Mouse (Mus musculus) CH12F3 (cell line): Measurements from ENCODE around the gene Dqx1.

Experiments
- in situ Hi-C: fragments of 300-500 bp; cut with MboI; formaldehyde crosslinking; loops from 2 replicates; pipeline ENCODE4 v1.14.3; 2020; ENCODE audit warnings: low sequenced_read_pairs

Gene Dqx1

DNA sequence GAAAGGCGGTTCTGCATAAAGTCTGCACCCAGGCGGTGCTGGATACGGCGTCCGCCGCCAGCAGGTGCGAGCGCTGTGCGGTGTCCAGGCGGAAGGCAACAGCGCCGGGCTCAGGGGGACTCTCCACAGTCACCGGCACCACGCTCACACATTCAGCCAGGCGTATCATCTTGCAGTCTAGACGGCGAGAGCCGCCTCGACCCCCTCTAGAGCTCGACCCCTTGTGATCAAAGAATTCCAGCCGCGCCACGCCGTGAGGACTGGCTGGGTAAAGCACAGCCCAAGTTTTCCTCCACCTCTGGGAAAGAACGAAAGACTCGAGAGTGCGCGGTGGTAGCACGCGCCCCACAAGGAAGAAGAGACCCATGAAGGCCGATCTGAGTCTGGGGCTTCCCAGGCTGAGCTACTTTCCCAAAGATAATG, 24.9 kb upstream of the Dqx1 start:
- in situ Hi-C loops: no loop called here

- in situ Hi-C loops: no loop called here
Measured at GRCm38 (mm10) chr6:83033249-83034185, 24.1 kb upstream of the Dqx1 start, which contains the start of the genes Dok1 and Loxl3. Dok1 (minus strand) TSS chr6:83033471. Loxl3 (plus strand) TSS chr6:83034173.

- in situ Hi-C loops: no loop called here
Measured at GRCm38 (mm10) chr6:83034463-83035055, 23.1 kb upstream of the Dqx1 start.

- in situ Hi-C loops: no loop called here
Measured at GRCm38 (mm10) chr6:83037188-83037587, 20.5 kb upstream of the Dqx1 start.

DNA sequence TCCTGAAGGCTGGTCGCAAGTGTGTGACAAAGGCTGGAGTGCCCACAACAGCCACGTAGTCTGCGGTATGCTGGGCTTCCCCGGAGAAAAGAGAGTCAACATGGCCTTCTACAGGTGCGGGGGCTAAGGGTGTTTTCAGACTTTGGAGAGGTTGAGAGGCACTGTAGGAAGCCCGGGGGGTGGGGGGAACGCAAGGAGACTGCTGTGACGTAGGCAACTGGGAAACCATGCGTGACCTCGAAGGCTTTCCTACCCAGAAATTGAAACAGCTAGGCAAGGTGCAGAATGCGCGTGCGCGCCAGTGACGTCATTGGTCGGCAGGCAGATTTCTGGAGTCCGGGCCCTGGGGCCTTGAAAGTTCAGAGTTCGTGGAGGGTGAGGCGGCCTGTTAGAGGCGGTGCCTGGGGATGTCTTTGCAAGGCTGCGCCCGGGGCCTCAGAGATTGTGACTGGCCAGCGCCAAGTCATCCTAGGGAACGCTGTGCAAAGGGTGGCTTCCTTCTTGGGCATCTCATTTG, 19.1 kb upstream of the Dqx1 start:
- in situ Hi-C loops: no loop called here

- in situ Hi-C loops: no loop called here
Measured at GRCm38 (mm10) chr6:83040601-83041000, 17.0 kb upstream of the Dqx1 start.

DNA sequence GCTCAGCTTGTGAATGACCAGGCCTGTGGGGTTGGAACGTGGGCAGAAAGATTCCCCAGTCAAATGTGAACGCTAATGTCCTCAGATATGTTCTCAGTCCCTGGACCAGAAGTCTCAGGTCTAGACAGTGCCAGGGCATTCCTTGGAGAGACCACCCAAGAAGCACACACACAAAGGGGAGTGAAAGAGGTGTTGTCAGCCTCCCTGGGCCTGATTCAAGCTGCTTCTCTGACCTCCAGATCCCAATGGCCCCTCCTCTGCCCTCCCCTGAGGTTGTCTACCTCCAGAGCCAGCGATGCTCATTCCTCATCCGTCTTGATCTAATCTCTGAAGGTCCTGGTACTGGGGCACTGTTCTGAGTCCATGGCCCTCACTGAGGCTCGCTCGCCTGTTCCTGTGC, 14.1 kb upstream of the Dqx1 start:
- in situ Hi-C loops: no loop called here

DNA sequence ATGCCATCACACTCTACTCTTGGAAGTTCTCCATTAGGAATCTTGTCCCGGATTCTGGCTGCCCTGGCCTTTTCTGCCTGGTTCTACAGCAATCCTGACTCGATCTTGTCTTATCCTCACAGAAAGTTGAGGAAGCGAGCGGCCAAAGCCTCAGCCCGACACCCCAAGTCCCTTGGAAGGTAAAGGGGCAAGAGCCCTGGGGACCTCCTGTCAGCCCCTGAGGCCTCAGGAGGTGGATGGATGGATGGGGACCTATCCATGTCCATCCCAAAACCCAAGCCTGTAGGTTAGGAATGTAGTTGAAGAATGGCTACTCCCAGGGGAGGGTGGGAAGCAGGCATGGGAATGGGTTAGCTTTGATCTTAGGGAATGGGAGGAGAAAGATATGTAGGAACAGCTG, 13.7 kb upstream of the Dqx1 start:
- in situ Hi-C loops: no loop called here

- in situ Hi-C loops: no loop called here
Measured at GRCm38 (mm10) chr6:83044742-83045141, 12.9 kb upstream of the Dqx1 start.

DNA sequence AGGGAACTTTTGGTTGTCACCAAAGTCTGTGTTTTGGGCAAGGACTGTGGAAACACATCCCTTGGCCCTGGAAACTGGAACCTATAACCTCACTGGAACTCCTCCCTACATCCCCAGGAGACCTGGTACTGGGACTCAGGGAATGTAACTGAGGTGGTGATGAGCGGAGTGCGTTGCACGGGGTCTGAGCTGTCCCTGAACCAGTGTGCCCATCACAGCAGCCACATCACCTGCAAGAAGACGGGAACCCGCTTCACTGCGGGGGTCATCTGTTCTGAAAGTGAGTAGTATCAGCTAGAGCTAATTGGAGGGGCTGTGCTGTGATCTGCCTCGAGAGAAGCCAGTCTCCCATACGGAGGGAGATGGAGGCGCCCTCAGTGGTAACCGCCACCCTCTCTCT, 8.3 kb upstream of the Dqx1 start:
- in situ Hi-C loops: no loop called here

DNA sequence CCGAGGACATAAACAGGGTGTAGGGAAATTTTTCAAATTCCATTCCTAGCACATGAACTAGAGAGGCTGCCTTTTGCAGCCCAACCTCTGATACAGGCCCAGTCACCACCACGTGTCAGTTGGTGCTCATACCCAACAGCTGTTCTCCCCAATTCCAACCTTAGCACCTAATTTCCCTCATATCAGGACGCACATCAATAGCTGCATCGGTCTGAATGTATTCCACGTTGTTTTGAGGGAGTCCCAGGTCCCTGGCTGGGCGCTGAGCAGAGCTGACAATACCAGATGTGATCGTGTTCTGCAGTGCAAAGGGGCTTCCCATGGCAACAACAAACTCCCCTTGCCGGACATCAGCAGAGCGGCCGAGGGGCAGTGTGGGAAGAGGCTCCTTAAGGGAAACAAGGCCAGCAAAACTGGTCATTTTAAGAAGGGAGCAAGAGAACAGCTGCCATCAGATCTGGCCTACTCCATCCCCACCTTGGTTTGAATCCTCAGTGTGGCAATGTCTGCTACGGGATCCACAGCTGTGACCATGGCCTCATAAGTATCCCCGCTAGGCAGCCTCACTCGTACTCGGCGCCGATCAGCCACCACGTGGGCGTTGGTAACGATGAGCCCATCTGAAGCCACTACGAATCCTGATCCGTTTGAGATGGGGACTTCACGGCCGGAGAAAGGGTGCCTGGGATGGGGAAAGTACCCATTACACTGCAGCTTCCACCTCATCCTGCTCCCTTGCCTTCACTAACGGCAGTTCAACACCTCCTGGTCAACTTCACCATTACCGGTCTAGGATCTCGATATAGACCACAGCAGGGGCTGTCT, 4.3 kb upstream of the Dqx1 start:
- in situ Hi-C loops: loop anchor here (10.0 kb wide), 1 partner anchor 49 kb away; no protein-coding TSS in a partner anchor

DNA sequence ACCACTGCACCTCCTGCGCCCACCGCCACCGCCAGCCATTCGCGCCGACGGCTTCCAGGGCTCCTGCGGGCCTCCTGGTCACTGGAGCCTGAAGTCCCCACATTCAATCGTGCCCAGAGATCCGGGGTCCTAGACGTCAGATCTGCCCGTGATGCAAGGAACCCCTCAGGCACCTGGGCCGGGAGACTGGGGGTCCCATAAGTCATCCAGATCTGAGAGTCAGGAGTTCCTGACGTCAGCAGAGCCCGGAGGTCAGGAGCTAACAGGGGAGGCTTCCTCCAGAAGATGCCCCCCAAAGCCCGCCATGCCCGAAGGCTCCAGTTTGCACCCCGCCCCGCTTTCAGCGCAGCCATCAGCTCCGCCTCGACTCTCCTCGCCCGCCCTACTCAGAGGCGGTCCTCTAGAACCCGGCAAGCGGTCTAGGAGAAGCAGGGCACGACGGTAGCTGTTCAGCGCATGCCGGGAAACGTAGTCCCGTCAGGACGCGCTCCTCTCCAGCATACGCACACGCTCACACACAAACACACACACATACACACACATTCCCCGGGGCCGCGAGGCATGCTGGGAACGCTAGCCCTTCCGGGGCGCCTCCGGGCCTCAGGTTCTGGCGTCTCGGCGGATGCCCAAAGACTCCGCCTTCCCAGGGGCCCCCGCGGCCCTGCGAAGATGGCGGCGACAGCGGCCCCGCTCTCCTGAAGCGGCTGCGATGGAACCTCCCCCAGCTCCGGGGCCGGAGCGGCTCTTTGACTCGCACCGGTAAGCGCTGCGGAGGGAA, 3.4 kb upstream of the Dqx1 start, which contains the start of gene Aup1:
Gene Aup1 (plus strand): TSS at position 448 of the 778 bp plus-strand sequence.
- in situ Hi-C loops: loop anchor here (10.0 kb wide), 1 partner anchor 49 kb away; no protein-coding TSS in a partner anchor

DNA sequence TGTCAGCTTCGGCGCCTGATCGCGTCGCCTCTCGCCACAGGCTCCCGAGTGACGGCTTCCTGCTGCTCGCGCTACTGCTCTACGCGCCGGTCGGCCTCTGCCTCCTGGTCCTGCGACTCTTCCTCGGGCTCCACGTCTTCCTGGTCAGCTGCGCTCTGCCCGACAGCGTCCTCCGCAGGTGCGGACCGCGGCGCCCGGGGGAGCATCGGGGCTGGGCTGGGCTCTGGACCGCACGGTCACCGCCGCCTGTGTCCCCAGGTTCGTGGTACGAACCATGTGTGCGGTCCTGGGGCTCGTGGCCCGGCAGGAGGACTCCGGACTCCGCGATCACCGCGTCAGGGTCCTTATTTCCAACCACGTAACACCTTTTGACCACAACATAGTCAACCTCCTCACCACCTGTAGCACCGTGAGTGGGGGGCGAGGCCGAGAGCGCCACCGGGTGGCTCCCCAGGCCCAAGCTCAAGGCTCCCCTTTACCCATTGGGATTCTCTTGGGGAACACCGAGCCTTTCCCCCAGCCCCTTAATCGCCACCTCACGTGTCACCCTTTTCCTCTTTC, 2.7 kb upstream of the Dqx1 start, which contains the start of gene Htra2:
Gene Htra2 (minus strand): TSS at position 403 of the 561 bp plus-strand sequence.
- in situ Hi-C loops: loop anchor here (10.0 kb wide), 1 partner anchor 50 kb away; no protein-coding TSS in a partner anchor

DNA sequence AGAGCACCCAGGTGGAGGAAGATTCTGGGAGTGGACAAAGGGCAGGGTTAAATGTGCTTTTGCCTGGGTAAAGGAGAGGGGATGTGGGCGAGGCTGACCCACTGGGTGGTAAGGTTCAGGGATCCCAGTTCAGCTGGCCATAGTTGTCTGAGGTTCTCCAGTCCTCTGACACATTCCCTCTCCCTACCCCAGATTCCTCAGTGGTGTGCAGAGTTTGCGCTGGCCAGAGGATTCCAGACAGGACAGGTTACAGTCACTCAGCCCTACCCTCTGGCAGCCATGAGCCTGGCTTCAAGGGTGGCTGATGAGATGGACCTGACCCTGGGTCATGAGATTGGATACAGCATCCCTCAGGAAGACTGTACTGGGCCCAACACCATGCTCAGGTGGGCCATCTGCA, 1.1 kb downstream of the Dqx1 start:
- in situ Hi-C loops: loop anchor here (10.0 kb wide), 1 partner anchor 54 kb away; no protein-coding TSS in a partner anchor

DNA sequence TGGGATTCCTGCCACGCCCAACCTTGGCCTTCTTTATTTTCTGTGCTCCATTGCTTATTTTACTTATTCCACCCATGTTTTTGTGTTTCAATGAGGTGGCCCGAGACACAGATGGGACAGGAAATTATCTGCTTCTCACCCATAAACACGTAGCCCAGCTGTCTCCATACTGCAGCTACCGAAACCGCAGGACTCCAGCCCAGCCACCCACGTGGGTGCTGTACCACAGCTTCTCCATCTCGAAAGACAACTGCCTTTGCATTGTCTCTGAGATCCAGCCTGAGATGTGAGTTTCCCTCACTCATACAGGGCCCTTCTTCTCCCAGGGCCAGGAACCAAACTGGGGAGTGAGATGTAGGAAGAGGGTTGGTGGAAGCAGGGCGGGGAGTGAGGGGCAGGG, 8.4 kb downstream of the Dqx1 start:
- in situ Hi-C loops: no loop called here

- in situ Hi-C loops: no loop called here
Measured at GRCm38 (mm10) chr6:83066441-83066840, 8.8 kb downstream of the Dqx1 start.

DNA sequence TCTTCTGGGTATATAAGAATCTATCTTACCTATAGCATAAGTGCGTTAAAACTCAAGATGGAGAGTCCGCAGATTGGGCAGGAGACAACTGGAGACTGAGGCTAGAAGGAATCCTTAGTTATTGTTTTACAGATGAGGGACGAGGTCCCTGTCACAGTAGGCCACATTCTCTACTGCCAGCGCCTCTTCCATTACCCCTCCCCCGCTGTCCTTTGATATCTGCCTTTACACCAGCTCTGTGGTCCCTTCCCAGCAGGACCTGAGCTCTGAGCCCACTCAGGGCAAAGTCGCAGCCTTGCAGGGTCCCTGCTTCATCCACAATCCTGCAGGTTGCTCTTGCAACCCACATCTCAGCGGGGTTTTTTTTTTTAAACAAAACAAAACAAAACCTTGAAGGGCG, 10.6 kb downstream of the Dqx1 start:
- in situ Hi-C loops: no loop called here

DNA sequence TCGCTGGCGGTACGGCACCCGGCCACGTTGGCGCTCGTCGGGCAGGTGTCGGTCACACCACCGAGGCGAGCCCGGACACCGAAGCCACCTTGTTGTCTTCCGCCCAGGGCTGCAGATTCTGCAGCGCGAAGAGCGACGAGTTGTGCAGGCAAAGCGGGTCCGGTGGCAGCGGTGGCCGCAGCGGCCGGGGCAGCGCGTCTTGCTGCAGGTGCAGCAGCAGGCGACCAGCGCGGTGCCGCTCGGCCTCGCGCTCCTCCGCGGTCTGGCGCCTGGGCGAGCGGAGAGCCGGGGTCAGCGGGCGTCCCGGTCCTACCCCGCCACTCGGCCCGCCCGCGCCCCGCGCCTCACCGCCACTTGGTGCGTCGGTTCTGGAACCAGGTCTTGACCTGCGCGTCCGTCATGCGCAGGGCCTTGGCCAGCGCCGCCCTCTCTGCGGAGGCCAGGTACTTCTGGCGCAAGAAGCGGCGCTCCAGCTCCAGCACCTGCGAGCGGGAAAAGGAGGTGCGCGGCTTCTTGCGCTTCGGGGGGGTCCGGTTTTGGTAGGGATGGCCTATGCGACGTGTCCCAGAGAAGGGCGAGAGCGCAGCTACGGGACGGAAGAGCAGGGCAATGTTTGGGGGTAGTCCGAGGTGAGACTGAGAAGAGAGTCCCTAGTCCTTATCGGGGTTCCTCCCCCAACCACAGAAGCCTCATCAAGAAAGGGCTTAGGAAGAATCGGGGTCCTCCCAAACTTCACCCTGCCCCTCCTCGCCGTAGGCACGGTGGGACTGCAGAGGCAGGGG, 11.3 kb downstream of the Dqx1 start:
- in situ Hi-C loops: no loop called here
